Mouse (Mus musculus) monocyte, adult 2 months (primary cell): ENCODE data around the gene Olfr6.
"Not testable (repeated sequence)": the region's sequence is repeated elsewhere in the genome, so short reads cannot be mapped to it uniquely, and the experiment has no call there.

ENCODE experiments used
- DNase-seq, 2 experiments: peaks; one replicate each; pipeline ENCODE4 v3.0.0; 2022; ENCODE audit warnings: low spot score in 2 of 2, low read depth in 1 of 2

Gene Olfr6

DNA sequence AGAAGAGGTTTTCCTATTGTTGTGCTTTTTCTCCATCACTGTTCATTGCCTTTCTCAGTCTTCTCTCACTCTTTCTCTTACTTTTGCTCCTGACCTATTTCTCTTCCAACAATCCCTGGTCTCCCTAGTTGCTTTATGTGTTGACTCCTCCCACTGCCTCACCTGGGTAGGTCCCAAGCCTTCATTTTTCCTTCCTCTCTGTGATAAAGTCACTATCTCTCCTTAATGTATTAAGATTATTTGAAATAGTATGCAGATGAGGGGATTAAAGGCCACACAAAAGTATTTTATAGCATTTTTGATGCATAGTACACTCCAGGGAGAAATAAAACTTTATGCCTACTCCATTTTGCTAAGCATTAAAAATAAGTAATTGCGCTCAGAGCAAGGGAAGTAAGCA lies at the start of gene Olfr6:
Olfr6 (minus strand) TSS at position 101 of the 400 bp plus-strand sequence.
- DNase-seq, result no peak

DNA sequence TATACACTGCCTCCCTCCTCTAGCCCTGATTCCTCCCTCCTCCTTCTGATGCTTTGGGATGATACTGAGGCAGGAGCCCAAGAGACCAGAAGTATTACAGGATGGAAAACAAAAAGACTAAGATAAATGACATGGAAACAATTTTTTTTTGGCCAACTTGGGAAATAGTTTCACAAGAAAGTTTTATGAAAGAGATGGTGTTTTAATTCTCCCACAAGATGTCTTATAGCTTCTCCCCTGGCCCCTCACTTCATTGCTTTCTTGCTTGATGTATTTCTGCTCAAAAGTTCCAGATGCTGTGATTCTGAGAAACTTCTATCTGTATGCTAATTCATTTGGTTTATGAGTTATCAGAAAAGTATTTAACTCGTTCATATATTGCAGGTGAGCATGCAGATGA lies 42.2 kb upstream of the Olfr6 start, which contains the start of gene Olfr2:
Olfr2 (minus strand) TSS at position 101 of the 400 bp plus-strand sequence.
- no peak for DNase-seq

DNA sequence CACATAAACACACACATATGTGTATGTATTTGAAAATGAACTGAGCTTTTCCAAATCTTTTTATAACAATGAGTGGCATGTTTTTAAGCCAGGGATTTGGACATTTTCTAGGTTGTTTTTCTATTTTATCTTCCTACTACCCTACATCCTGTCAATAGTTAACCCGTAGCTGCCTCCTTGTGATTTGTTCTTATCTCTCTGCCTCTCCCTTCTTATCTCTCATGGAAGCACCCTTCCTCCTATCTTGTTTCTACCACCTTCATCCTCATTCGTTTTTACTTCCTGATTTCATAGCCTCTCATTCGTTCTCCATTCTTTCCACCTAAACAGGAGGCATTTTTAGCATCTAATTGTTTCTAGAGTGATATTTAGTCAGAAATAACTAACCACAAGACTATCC lies 40.4 kb upstream of the Olfr6 start:
- no peak for DNase-seq

DNA sequence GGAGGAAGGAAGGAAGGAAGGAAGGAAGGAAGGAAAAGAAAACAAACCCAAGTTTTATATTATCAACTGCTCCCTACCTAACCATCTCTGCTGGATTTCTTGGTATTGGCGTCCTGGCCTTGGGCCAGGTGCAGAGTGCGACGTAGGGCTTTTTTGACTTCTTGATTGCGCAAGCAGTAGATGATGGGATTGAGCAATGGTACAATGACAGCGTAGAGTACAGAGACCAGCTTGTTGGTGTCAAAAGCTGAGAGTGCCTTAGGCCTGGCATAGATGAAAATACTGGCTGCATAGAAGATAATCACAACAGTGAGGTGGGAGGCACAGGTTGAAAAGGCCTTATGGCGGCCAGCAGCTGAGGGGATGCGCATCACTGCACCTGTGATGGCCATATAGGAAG lies 37.1 kb upstream of the Olfr6 start:
- no peak for DNase-seq

DNA sequence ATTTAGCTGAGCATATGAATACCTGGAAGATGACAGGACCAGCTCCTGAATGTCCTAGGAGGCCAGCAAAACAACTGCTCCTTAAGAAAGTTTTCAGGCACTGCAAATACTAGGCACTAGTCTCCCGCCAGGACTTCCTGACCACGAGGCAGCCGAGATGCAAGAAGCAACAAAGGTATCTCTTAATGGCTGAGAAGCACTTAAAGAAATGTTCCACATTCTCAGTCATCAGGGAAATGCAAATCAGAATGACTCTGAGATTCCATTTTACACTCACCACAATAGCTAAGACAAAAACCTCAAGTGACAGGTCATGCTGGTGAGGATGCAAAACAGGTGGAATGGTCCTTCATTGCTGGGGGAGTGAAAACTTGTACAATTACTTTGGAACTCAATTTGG lies 21.5 kb upstream of the Olfr6 start:
- no peak for DNase-seq

DNA sequence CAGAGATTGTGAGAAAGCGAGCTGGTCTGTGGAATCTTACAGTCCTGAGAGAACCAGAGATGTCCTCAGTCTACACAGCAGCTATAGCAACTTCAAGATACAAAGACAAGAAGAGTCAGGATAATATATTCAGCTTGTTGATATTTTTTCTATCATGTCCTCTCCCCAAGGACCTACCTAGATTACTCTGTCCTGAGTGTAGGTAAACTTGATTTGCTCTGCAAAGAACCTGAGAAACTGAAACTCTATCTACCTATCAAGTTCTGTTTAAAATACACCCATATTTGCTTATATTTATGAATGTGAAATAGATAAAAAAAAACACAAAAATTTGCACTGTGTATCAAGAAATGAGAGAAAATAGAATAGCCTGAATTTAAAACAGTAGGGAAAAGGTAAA lies 11.6 kb upstream of the Olfr6 start, which contains the start of gene Olfr711:
Olfr711 (minus strand) TSS at position 101 of the 400 bp plus-strand sequence.
- DNase-seq, result no peak

DNA sequence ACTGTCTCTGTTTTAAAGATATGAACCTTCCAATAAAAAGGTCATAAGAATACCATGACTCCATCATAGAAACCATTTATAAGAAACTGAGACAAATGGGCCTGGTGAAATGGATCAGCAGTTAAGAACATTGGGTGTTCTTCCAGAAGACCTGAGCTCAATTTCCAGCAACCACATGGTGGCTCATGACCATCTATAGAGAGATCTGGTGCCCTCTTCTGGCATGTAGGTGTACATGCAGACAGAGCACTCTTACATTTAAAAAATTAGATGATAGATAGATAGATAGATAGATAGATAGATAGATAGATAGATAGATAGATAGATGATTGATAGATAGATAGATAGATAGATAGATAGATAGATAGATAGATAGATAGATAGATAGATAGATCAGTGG lies 3.8 kb upstream of the Olfr6 start:
- not testable (repeated sequence) for DNase-seq

DNA sequence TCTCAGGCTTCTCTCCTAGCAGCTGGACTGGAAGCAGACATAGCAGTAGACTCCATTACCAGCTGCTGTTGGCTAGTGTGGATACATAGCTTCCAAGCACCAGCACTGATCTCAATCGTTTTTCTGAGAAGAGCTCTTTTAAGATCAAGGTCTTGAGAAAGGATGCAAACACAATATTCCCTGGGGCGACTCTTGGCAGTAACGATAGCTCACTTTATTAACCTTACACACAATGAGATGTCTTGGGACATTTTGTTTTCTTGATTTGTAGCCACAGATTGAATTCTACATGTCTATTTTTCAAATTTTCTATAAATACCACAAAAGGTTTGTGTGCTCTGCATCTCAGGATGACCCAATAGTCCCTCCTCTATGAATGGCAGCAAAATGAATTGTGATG lies 15.5 kb downstream of the Olfr6 start, which contains the start of gene Olfr710:
Olfr710 (minus strand) TSS at position 101 of the 400 bp plus-strand sequence.
- DNase-seq, result no peak

DNA sequence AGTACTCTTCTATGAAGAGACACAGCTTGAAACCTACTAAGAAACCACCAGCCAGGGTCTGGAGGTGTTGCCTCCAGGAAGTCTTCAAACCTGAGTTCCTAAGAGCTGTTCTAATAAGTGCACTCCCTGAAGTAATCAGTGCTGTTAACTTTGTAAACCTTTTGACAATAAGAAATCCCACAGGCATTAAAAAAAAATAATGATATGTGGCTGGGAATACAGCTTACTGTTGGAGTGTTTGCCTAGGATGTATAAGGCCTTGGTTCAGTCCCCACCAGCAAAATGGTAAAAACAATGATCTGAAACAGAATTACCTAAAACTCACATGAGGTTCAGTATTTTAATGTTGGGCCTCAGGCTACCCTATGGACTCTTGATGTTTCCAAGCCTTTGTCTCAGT lies 31.6 kb downstream of the Olfr6 start, which contains the start of gene Olfr709-ps1:
Olfr709-ps1 (minus strand) TSS at position 101 of the 400 bp plus-strand sequence.
- DNase-seq, result no peak

DNA sequence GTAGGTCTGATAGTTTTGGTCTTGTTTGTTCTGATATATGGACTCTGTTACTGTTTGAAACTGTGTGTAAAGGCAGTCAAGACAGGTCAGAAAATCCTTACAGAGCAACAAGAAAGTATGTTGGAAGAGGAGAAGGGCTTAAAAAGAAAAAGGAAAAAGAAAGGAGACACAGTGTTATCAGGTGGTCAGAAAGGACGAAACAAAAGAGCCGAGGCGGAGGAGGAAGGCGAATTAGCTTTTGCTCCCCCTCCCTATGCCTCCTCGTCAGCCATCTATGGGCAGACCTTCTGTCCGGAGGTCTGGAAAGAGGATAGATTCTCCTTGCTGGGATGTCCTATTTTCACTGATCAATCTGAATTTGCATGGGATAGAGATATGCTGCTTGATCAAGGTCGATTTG lies 42.8 kb downstream of the Olfr6 start:
- DNase-seq, result not testable (repeated sequence)

DNA sequence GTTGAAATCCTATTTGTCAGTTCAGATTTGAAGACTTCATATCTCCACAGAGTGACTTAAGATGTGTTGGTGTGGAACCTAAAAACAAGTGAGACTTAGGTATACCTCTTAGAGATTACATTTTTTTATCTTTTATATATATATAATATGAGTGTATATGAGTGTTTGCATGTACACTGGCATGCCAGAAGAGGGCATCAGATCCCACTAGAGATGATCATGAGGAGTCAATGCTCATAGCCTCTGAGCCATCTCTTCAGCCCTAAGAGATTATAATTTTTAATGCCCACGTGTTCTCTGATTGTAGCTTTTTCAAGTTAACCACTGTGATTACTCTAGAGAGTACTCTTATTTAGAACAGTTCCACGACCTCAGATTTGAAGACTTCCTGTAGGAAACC lies 56.1 kb downstream of the Olfr6 start, which contains the start of gene Olfr1532-ps1:
Olfr1532-ps1 (plus strand) TSS at position 326 of the 400 bp plus-strand sequence.
- DNase-seq, result no peak
